Mouse (Mus musculus): ENCODE results near the gene Il23a. TPM values are rescaled to one million over a fixed set of nuclear protein-coding genes. Genes with fewer than 3 reads are reported as not detected.
"Not testable (repeated sequence)": the region's sequence is repeated elsewhere in the genome, so short reads cannot be mapped to it uniquely, and the experiment has no call there.

The Il23a gene
- polyA plus RNA-seq, 1 experiment from 2014 or later = not detected

GRCm38 (mm10) chr10:128278158-128278557 is 20.4 kb downstream of the Il23a start:
- 50% methylated on average over 6 of the region's 6 CpGs for WGBS
- Histone ChIP-seq H3K4me2 (ENCODE audit: low read depth) (no peak overlapping the region), H3K4me1 (ENCODE audit: control insufficient read depth, insufficient read depth, low read length) (no peaks in the 10 kb centered on the region), H3K9me3 (ENCODE audit: control insufficient read depth, low read length) (no peaks in the 10 kb centered on the region), H3K9ac (ENCODE audit: low read length) (no peak overlapping the region), H3K4me3 (ENCODE audit: low read depth, low read length) (no peak overlapping the region), H3K27ac (ENCODE audit: low read depth, low read length) (no peak overlapping the region), H3K27me3 (ENCODE audit: control insufficient read depth, insufficient read depth, low read length) (no peaks in the 10 kb centered on the region), H3K36me3 (ENCODE audit: control insufficient read depth, insufficient read depth, low read length) (peaks cover 4% of the 10 kb centered on the region)
- ATAC-seq (ENCODE audit: insufficient read depth, low FRiP score, low TSS enrichment) (no peak), DNase-seq (ENCODE audit: low spot score) (no peak)

GRCm38 (mm10) chr10:128275374-128275773 is 23.2 kb downstream of the Il23a start:
- 80% methylated on average over 1 of the region's 1 CpGs for WGBS
- H3K9me3 ChIP-seq (ENCODE audit: control insufficient read depth, low read length); ATAC-seq (ENCODE audit: insufficient read depth, low FRiP score, low TSS enrichment); H3K27ac ChIP-seq (ENCODE audit: low read depth, low read length); H3K9ac ChIP-seq (ENCODE audit: low read length); H3K4me3 ChIP-seq (ENCODE audit: low read depth, low read length); H3K27me3 ChIP-seq (ENCODE audit: control insufficient read depth, insufficient read depth, low read length); H3K36me3 ChIP-seq (ENCODE audit: control insufficient read depth, insufficient read depth, low read length); DNase-seq (ENCODE audit: low spot score); H3K4me1 ChIP-seq (ENCODE audit: control insufficient read depth, insufficient read depth, low read length); H3K4me2 ChIP-seq (ENCODE audit: low read depth): not testable (repeated sequence)

GRCm38 (mm10) chr10:128272819-128273439 is 25.6 kb downstream of the Il23a start:
- not testable (repeated sequence) for H3K36me3 ChIP-seq (ENCODE audit: control insufficient read depth, insufficient read depth, low read length); DNase-seq (ENCODE audit: low spot score); H3K4me1 ChIP-seq (ENCODE audit: control insufficient read depth, insufficient read depth, low read length); H3K4me3 ChIP-seq (ENCODE audit: low read depth, low read length); ATAC-seq (ENCODE audit: insufficient read depth, low FRiP score, low TSS enrichment); H3K27ac ChIP-seq (ENCODE audit: low read depth, low read length); H3K9me3 ChIP-seq (ENCODE audit: control insufficient read depth, low read length); H3K27me3 ChIP-seq (ENCODE audit: control insufficient read depth, insufficient read depth, low read length); H3K9ac ChIP-seq (ENCODE audit: low read length); H3K4me2 ChIP-seq (ENCODE audit: low read depth)
- WGBS = 91% methylated on average over 4 of the region's 7 CpGs

GRCm38 (mm10) chr10:128271883-128272282 is 26.7 kb downstream of the Il23a start:
- H3K27ac ChIP-seq (ENCODE audit: low read depth, low read length) = no peak overlapping the region
- H3K36me3 ChIP-seq (ENCODE audit: control insufficient read depth, insufficient read depth, low read length) = no peaks in the 10 kb centered on the region
- H3K4me1 ChIP-seq (ENCODE audit: control insufficient read depth, insufficient read depth, low read length) = no peaks in the 10 kb centered on the region
- ATAC-seq (ENCODE audit: insufficient read depth, low FRiP score, low TSS enrichment) (no peak), DNase-seq (ENCODE audit: low spot score) (no peak)
- no peak overlapping the region for H3K9ac ChIP-seq (ENCODE audit: low read length)
- no peaks in the 10 kb centered on the region for H3K27me3 ChIP-seq (ENCODE audit: control insufficient read depth, insufficient read depth, low read length)
- no peak overlapping the region for H3K4me2 ChIP-seq (ENCODE audit: low read depth)
- H3K9me3 ChIP-seq (ENCODE audit: control insufficient read depth, low read length) = no peaks in the 10 kb centered on the region
- 68% methylated on average over 2 of the region's 2 CpGs for WGBS
- no peak overlapping the region for H3K4me3 ChIP-seq (ENCODE audit: low read depth, low read length)

- Histone ChIP-seq H3K4me2 (ENCODE audit: low read depth) (peak overlapping the region; percentile 51), H3K4me1 (ENCODE audit: control insufficient read depth, insufficient read depth, low read length) (no peaks in the 10 kb centered on the region), H3K27ac (ENCODE audit: low read depth, low read length) (peak overlapping the region; percentile 60; the same call in 1 of the 2 replicates), H3K36me3 (ENCODE audit: control insufficient read depth, insufficient read depth, low read length) (no peaks in the 10 kb centered on the region), H3K4me3 (ENCODE audit: low read depth, low read length) (peak overlapping the region; percentile 76), H3K27me3 (ENCODE audit: control insufficient read depth, insufficient read depth, low read length) (no peaks in the 10 kb centered on the region), H3K9me3 (ENCODE audit: control insufficient read depth, low read length) (no peaks in the 10 kb centered on the region), H3K9ac (ENCODE audit: low read length) (peak overlapping the region; percentile 82)
- DNase-seq (ENCODE audit: low spot score) = no peak
- no peak for ATAC-seq (ENCODE audit: insufficient read depth, low FRiP score, low TSS enrichment)
- WGBS = 42% methylated on average over 7 of the region's 7 CpGs
Observed at GRCm38 (mm10) chr10:128270866-128271265, 27.7 kb downstream of the Il23a start.

- no peaks in the 10 kb centered on the region for H3K4me1 ChIP-seq (ENCODE audit: control insufficient read depth, insufficient read depth, low read length)
- peak; percentile 99 for ATAC-seq (ENCODE audit: insufficient read depth, low FRiP score, low TSS enrichment)
- H3K9ac ChIP-seq (ENCODE audit: low read length) = peak within 1 kb of the TSS; percentile 82
- H3K27me3 ChIP-seq (ENCODE audit: control insufficient read depth, insufficient read depth, low read length) = no peaks in the 10 kb centered on the region
- peak within 1 kb of the TSS; percentile 57 for H3K4me2 ChIP-seq (ENCODE audit: low read depth)
- peak within 1 kb of the TSS; percentile 76 for H3K4me3 ChIP-seq (ENCODE audit: low read depth, low read length)
- under 1% methylated on average over 43 of the region's 43 CpGs for WGBS
- DNase-seq (ENCODE audit: low spot score) = peak; percentile 96
- no peaks in the 10 kb centered on the region for H3K9me3 ChIP-seq (ENCODE audit: control insufficient read depth, low read length)
- H3K36me3 ChIP-seq (ENCODE audit: control insufficient read depth, insufficient read depth, low read length) = no peaks in the 10 kb centered on the region
- H3K27ac ChIP-seq (ENCODE audit: low read depth, low read length) = peak within 1 kb of the TSS; percentile 60; the same call in 1 of the 2 replicates
Observed at GRCm38 (mm10) chr10:128270287-128270841, 28.2 kb downstream of the Il23a start, which contains the start of gene Stat2. TSS of gene Stat2 (plus strand) at chr10:128270559.

GRCm38 (mm10) chr10:128269206-128269910 is 29.2 kb downstream of the Il23a start:
- H3K27ac ChIP-seq (ENCODE audit: low read depth, low read length) = no peak overlapping the region
- no peaks in the 10 kb centered on the region for H3K27me3 ChIP-seq (ENCODE audit: control insufficient read depth, insufficient read depth, low read length)
- H3K9ac ChIP-seq (ENCODE audit: low read length) = no peak overlapping the region
- no peaks in the 10 kb centered on the region for H3K36me3 ChIP-seq (ENCODE audit: control insufficient read depth, insufficient read depth, low read length)
- no peak overlapping the region; the same call in 1 of the 2 replicates for H3K4me2 ChIP-seq (ENCODE audit: low read depth)
- no peak for ATAC-seq (ENCODE audit: insufficient read depth, low FRiP score, low TSS enrichment)
- no peaks in the 10 kb centered on the region for H3K4me1 ChIP-seq (ENCODE audit: control insufficient read depth, insufficient read depth, low read length)
- 88% methylated on average over 16 of the region's 16 CpGs for WGBS
- H3K4me3 ChIP-seq (ENCODE audit: low read depth, low read length) = no peak overlapping the region
- no peaks in the 10 kb centered on the region for H3K9me3 ChIP-seq (ENCODE audit: control insufficient read depth, low read length)
- DNase-seq (ENCODE audit: low spot score) = no peak

- Histone ChIP-seq H3K27ac (ENCODE audit: low read depth, low read length) (no peak within 1 kb of the TSS), H3K36me3 (ENCODE audit: control insufficient read depth, insufficient read depth, low read length) (no peaks in the 10 kb centered on the region), H3K9ac (ENCODE audit: low read length) (no peak within 1 kb of the TSS), H3K4me3 (ENCODE audit: low read depth, low read length) (no peak within 1 kb of the TSS), H3K4me1 (ENCODE audit: control insufficient read depth, insufficient read depth, low read length) (no peaks in the 10 kb centered on the region), H3K27me3 (ENCODE audit: control insufficient read depth, insufficient read depth, low read length) (no peaks in the 10 kb centered on the region), H3K4me2 (ENCODE audit: low read depth) (no peak within 1 kb of the TSS), H3K9me3 (ENCODE audit: control insufficient read depth, low read length) (no peaks in the 10 kb centered on the region)
- no peak for ATAC-seq (ENCODE audit: insufficient read depth, low FRiP score, low TSS enrichment)
- DNase-seq (ENCODE audit: low spot score) = no peak
- WGBS = 81% methylated on average over 6 of the region's 6 CpGs
Observed at GRCm38 (mm10) chr10:128268371-128268770, 30.2 kb downstream of the Il23a start, which contains the start of gene Apof. TSS of gene Apof (plus strand) at chr10:128268671.

All from neural tube, embryonic 11.5 days (tissue).